Mouse (Mus musculus) fat pad, adult 2 months (tissue): ENCODE data around the gene Gm3147.
"Not testable (repeated sequence)": the region's sequence is repeated elsewhere in the genome, so short reads cannot be mapped to it uniquely, and the experiment has no call there.

Source experiments
- DNase-seq: peaks from one replicate; pipeline ENCODE4 v3.0.0-alpha.2; 2011; ENCODE audit warnings: low read depth, low spot score; ENCODE audit errors: extremely low read depth

The Gm3147 gene

DNA sequence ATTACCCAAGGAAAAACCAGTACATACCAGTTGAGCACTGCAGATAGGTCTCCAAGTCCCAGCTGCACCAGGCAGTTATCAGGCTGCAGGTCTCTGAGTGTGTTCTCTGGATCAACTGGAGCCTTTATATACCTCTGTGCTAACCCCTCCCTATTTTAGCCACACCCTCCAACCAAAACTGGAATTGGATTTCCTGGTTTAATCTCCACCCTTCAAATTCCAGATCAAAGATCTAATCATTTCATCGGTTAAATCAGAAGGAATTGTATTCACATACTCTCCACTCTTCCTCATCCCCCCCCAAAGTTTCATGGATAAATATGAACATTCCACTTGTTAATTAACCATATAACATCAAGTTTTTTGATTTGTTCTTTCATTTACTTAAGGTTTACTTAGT, at the start of gene Gm3147:
Gene Gm3147 (minus strand): TSS at position 101 of the 400 bp plus-strand sequence.
- DNase-seq, result not testable (repeated sequence)

- DNase-seq, result not testable (repeated sequence)
Measured at GRCm38 (mm10) chr5:94648082-94648481, 31.9 kb upstream of the Gm3147 start, which contains the start of gene Gm6205. Gene Gm6205, plus strand, starts transcription at chr5:94648382.

DNA sequence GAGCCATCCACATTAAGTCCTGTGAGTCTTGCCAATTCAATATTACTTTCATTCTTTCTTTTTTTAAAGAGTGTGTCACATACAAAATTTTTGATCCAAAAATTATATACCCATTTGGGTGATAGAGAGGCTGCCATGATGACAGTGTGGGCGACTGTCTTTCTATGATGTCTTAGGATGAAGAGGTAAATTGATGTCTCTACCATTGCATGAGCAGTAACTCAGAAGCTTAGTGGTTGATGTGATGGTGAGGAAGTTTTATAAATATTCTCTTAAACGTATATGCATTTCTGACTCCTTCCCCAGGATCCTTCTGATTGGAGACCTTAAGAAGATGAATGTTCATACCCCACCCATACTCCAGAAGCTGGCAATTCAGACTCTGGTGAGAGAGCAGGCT, 7.5 kb upstream of the Gm3147 start, which contains the start of gene Gm6509:
Gene Gm6509 (plus strand): TSS at position 301 of the 400 bp plus-strand sequence.
- not testable (repeated sequence) for DNase-seq
